Mouse (Mus musculus): ENCODE data around the gene Tbc1d22a. TPM values are rescaled to one million over a fixed set of nuclear protein-coding genes. Genes with fewer than 3 reads are reported as not detected.

Tbc1d22a gene
- polyA plus RNA-seq (2011; ENCODE audit: insufficient read length, low read depth, missing spikeins), result 11.4 and 12.8 TPM in 2 replicates

DNA sequence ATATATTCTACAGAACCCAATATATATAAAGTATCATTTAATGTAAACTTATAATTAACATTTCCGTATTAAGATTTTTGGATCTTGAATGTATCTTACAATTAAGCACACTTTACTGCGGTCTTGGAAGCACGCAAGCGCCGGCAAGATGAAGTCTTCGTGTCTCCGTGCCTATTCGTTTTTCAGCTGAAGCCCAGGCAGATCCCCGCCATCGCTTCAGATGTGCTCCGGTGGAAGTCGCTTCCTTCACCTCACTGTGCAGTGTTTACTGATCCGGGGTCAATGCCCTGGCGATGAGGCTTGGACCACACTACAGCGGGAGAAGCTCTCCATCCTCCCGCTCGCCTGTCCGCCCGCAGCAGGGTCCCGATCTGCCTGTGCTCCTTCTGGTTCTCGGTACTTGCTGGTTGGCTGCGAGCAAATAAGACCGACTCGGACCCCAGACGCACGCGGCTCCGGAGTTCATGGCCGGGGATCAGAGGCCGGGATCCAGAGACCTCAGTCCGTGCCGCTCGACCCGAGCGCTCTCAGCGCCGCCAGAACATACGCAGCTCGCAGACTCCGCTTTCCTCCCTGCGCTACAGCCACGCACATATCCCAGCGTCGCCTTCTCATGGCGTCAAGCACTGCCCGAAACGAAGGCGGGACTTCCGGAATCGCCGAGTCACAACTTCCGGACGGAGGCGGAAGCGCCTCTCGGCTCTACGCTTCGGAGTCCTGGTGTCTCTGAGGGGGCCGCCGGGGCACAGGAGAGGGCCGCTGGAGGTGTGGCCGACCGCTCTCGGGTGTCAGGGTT is at the start of gene Tbc1d22a:
Gene Tbc1d22a, plus strand, starts transcription at position 707 of the 796 bp plus-strand sequence.
- peak; percentile 97 for TF ChIP-seq POLR2A (IDR thresholded peaks at IDR 0.05; ENCODE audit: low read depth, low read length)
- no peak for TF ChIP-seq CTCF (IDR thresholded peaks at IDR 0.05; ENCODE audit: borderline replicate concordance, insufficient read depth, low read length)

GRCm38 (mm10) chr15:86164718-86165345 is 49.4 kb upstream of the Tbc1d22a start:
- TF ChIP-seq CTCF (IDR thresholded peaks at IDR 0.05; ENCODE audit: borderline replicate concordance, insufficient read depth, low read length), result no peak
- no peak for TF ChIP-seq POLR2A (IDR thresholded peaks at IDR 0.05; ENCODE audit: low read depth, low read length)
- Histone ChIP-seq H3K4me3 (ENCODE audit: insufficient read depth, low read length) (no peak overlapping the region), H3K27ac (ENCODE audit: insufficient read depth, low read length) (no peak overlapping the region), H3K4me1 (ENCODE audit: control insufficient read depth, insufficient read depth, low read length) (peaks cover 9% of the 10 kb centered on the region)

More for the DNA sequence above, at the start of gene Tbc1d22a:
- Histone ChIP-seq H3K4me1 (ENCODE audit: control insufficient read depth, insufficient read depth, low read length) (no peaks in the 10 kb centered on the region), H3K27ac (ENCODE audit: insufficient read depth, low read length) (peak within 1 kb of the TSS; percentile 60; the same call in 1 of the 2 replicates), H3K4me3 (ENCODE audit: insufficient read depth, low read length) (peak within 1 kb of the TSS; percentile 75)

DNA sequence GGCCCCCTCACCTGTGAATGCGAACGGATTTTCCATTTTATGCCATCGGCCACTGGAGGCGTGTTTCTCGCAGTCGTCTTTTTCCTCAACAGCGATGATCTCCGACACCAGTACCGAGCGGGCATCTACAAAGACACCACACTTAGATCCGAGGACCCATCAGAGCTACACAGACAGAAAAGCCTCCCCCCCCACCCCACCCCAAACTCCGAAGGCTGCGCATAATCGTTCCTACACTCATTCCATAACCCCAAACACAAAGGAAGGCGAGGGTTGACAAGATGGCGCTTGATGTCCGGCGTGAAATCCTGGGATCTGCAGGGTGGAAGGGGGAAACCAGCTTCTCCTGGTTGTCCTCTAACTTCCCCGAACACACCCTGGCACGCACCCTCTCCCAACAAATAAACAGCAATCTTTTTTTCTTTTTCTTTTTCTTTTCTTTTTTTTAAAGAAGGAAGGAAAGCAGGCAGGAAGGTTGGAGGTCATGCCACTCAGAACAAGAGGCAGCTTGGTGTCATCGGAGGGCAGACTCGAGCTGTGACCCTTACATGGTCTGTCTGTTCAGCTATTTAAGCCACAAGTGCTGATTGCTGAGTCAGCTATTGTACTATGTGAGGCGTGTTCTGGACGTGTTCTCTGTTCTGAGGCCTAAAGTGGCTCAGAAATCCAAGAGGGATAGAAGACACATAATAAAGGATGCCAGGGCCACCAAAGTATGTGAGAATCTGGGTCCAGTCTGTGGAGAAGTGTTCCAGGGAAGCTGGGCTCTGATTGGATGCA is 48.3 kb upstream of the Tbc1d22a start:
- H3K4me1 ChIP-seq (ENCODE audit: control insufficient read depth, insufficient read depth, low read length), result peaks cover 14% of the 10 kb centered on the region
- H3K4me3 ChIP-seq (ENCODE audit: insufficient read depth, low read length), result no peak overlapping the region
- no peak overlapping the region for H3K27ac ChIP-seq (ENCODE audit: insufficient read depth, low read length)
- TF ChIP-seq POLR2A (IDR thresholded peaks at IDR 0.05; ENCODE audit: low read depth, low read length) (no peak), CTCF (IDR thresholded peaks at IDR 0.05; ENCODE audit: borderline replicate concordance, insufficient read depth, low read length) (no peak)

GRCm38 (mm10) chr15:86167032-86167655 is 47.1 kb upstream of the Tbc1d22a start:
- H3K4me1 ChIP-seq (ENCODE audit: control insufficient read depth, insufficient read depth, low read length), result peaks cover 14% of the 10 kb centered on the region
- TF ChIP-seq POLR2A (IDR thresholded peaks at IDR 0.05; ENCODE audit: low read depth, low read length) (no peak), CTCF (IDR thresholded peaks at IDR 0.05; ENCODE audit: borderline replicate concordance, insufficient read depth, low read length) (no peak)
- H3K27ac ChIP-seq (ENCODE audit: insufficient read depth, low read length), result no peak overlapping the region
- no peak overlapping the region for H3K4me3 ChIP-seq (ENCODE audit: insufficient read depth, low read length)

DNA sequence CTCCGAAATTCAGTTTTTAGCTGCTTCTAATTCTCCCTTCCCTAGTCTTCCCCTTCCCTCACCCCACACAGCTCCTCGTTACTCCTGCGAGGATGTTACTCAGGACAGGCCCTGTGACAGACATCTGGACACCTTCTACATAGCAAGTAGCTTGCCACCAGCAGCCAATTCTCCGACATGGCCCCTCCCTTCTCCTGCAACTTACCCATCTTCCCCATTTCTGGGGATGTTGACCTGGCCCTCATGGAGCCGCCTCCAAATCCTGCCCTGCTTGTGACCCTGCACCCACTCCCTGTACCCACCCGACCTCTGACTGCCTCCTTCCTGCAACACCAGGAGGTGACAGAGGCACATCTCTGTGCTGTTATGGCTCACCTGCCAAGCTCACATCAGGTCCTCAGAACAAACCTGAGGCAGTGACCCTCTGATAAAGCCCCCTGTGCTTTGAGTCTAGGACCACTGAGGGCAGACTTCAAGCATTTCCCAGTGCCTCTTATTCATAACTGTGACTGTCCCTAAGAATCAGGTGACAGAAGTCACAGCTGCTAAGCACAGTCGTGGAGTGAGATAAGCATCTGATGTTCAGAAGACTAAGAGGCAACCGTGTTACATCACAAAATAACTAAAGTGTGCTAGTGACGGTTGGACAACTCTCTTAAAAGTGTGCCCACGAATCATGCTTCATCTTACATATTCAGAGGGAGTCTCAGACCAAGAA is 46.3 kb upstream of the Tbc1d22a start:
- TF ChIP-seq POLR2A (IDR thresholded peaks at IDR 0.05; ENCODE audit: low read depth, low read length), result no peak
- TF ChIP-seq CTCF (IDR thresholded peaks at IDR 0.05; ENCODE audit: borderline replicate concordance, insufficient read depth, low read length), result no peak

GRCm38 (mm10) chr15:86168505-86168867 is 45.8 kb upstream of the Tbc1d22a start:
- Histone ChIP-seq H3K4me1 (ENCODE audit: control insufficient read depth, insufficient read depth, low read length) (peaks cover 14% of the 10 kb centered on the region), H3K27ac (ENCODE audit: insufficient read depth, low read length) (no peak overlapping the region)
- TF ChIP-seq CTCF (IDR thresholded peaks at IDR 0.05; ENCODE audit: borderline replicate concordance, insufficient read depth, low read length) (no peak), POLR2A (IDR thresholded peaks at IDR 0.05; ENCODE audit: low read depth, low read length) (no peak)

More for the DNA sequence above, 46.3 kb upstream of the Tbc1d22a start:
- H3K4me3 ChIP-seq (ENCODE audit: insufficient read depth, low read length), result no peak overlapping the region
- peaks cover 14% of the 10 kb centered on the region for H3K4me1 ChIP-seq (ENCODE audit: control insufficient read depth, insufficient read depth, low read length)
- no peak overlapping the region for H3K27ac ChIP-seq (ENCODE audit: insufficient read depth, low read length)

GRCm38 (mm10) chr15:86168941-86169816 is 45.1 kb upstream of the Tbc1d22a start:
- Histone ChIP-seq H3K4me1 (ENCODE audit: control insufficient read depth, insufficient read depth, low read length) (peaks cover 14% of the 10 kb centered on the region), H3K27ac (ENCODE audit: insufficient read depth, low read length) (no peak overlapping the region), H3K4me3 (ENCODE audit: insufficient read depth, low read length) (no peak overlapping the region)
- no peak for TF ChIP-seq POLR2A (IDR thresholded peaks at IDR 0.05; ENCODE audit: low read depth, low read length)
- TF ChIP-seq CTCF (IDR thresholded peaks at IDR 0.05; ENCODE audit: borderline replicate concordance, insufficient read depth, low read length), result no peak

More at GRCm38 (mm10) chr15:86168505-86168867, 45.8 kb upstream of the Tbc1d22a start:
- no peak overlapping the region for H3K4me3 ChIP-seq (ENCODE audit: insufficient read depth, low read length)

GRCm38 (mm10) chr15:86169817-86170110 is 44.5 kb upstream of the Tbc1d22a start:
- peaks cover 14% of the 10 kb centered on the region for H3K4me1 ChIP-seq (ENCODE audit: control insufficient read depth, insufficient read depth, low read length)
- H3K27ac ChIP-seq (ENCODE audit: insufficient read depth, low read length), result no peak overlapping the region
- H3K4me3 ChIP-seq (ENCODE audit: insufficient read depth, low read length), result no peak overlapping the region
- TF ChIP-seq POLR2A (IDR thresholded peaks at IDR 0.05; ENCODE audit: low read depth, low read length), result no peak
